Mouse (Mus musculus) heart, adult 2 months (tissue): Measurements from ENCODE around the gene Glis1.
A peak's percentile ranks its signal among the peaks of the same experiment; 100 is the strongest.

Experiments used
- CTCF ChIP-seq: fragments of 200-600 bp; IDR thresholded peaks from 2 replicates; pipeline ENCODE4 v1.8.1; 2022; ENCODE audit warnings: antibody characterized with exemption, mild to moderate bottlenecking, moderate library complexity
- EP300 ChIP-seq: fragments of 200-500 bp; IDR thresholded peaks from 2 replicates; pipeline ENCODE4 v1.6.1; 2011; ENCODE audit warnings: low read depth, low read length, control low read depth; ENCODE audit not compliant: insufficient read depth
- POLR2A ChIP-seq: fragments of 200-500 bp; IDR thresholded peaks from 2 replicates; pipeline ENCODE4 v1.6.1; 2011; ENCODE audit warnings: mild to moderate bottlenecking, low read depth, low read length, control low read depth; ENCODE audit not compliant: insufficient read depth

GRCm38 (mm10) chr4:107637670-107638069, 203.3 kb downstream of the Glis1 start:
- TF ChIP-seq CTCF (peak; percentile 68), POLR2A (no peak), EP300 (no peak)
